Comparison of ENCODE assay signal across 13 mouse cellular contexts in the genomic region with DNA sequence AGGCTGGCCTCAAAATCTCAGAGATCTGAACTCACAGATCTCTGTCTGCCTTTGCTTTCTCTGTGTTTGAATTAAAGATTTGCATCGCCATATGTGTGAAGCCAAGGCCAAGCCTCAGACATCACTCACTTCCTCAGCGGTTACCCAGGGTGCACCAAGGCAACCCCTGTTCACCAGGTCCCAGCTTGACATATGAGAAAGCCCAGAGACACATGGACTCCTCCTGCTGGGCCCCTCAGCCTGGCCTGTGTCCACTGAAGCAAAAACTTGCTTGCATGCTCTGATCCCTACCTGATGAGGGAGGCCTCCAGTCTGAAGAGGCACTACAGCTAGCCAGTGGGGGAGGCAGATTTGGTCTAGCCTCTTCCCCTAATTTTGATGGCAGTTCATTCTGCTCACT.
DNase-seq lines count a peak whose midpoint lies in the region; ATAC-seq and TF ChIP-seq lines count a peak whose summit lies in the region.
"Had no signal": no experiment of that assay in that cellular context is flagged by ENCODE, and none has a peak within 500 bp of the region (broad histone marks: within the 10 kb centered on the region; RNA-seq: fewer than 3 reads in every experiment).

No protein-coding gene starts in this region.

- in situ Hi-C loops in CH12.LX (cut with MboI; ENCODE audit: low pct_ligation_motif_present, low pct_unique_long_range_greater_than_20kb, low sequenced_read_pairs) = no loop called here

- H3K9ac ChIP-seq in CH12.LX (ENCODE audit: insufficient read depth, low read depth) = no peak overlapping the region
- no peak overlapping the region for H3K9ac ChIP-seq in embryonic facial prominence, embryonic 14.5 days (ENCODE audit: low read depth, low read length)
- no peak overlapping the region; the same call in 1 of the 2 replicates for H3K9ac ChIP-seq in hindbrain, embryonic 13.5 days
- H3K9ac ChIP-seq in midbrain, embryonic 13.5 days (replicated peaks) = peak overlapping the region; percentile 57

- dilution Hi-C loops in CH12.LX (cut with MboI; ENCODE audit: extremely low pct_ligation_motif_present, extremely low pct_unique_long_range_greater_than_20kb, low sequenced_read_pairs) = no loop called here

- no peaks in the 10 kb centered on the region for H3K27me3 ChIP-seq in CH12.LX (replicated peaks)
- no peaks in the 10 kb centered on the region for H3K27me3 ChIP-seq in embryonic facial prominence, embryonic 14.5 days (replicated peaks; ENCODE audit: control insufficient read depth, insufficient read depth, low read length)
- H3K27me3 ChIP-seq in hindbrain, embryonic 13.5 days = peaks cover 37% of the 10 kb centered on the region
- peaks cover 11% of the 10 kb centered on the region for H3K27me3 ChIP-seq in midbrain, embryonic 13.5 days

- DNase-seq in CH12.LX (ENCODE audit: extremely low read depth) = peak; percentile 25
- DNase-seq in embryonic facial prominence, embryonic 14.5 days (ENCODE audit: low spot score) = no peak
- DNase-seq in urinary bladder, postnatal 36 days (ENCODE audit: low spot score in 2 of 2) = no peak
- DNase-seq in cerebellum, adult 18-20 months = no peak
- DNase-seq in cerebellum, postnatal 25 days = no peak
- DNase-seq: adrenal gland, postnatal 10 days; heart, adult 2 months; kidney, postnatal 4 days; right cerebral cortex, postnatal 14 days; thymus, postnatal 25 days had no signal

- TF ChIP-seq EP300 in CH12.LX (IDR thresholded peaks at IDR 0.05; ENCODE audit: low read length) = no peak

- no peak overlapping the region for H3K4me2 ChIP-seq in CH12.LX (ENCODE audit: insufficient read depth, low read depth, poor library complexity, severe bottlenecking)
- no peak overlapping the region for H3K4me2 ChIP-seq in embryonic facial prominence, embryonic 14.5 days (ENCODE audit: low read depth, low read length)
- no peak overlapping the region for H3K4me2 ChIP-seq in hindbrain, embryonic 13.5 days
- no peak overlapping the region for H3K4me2 ChIP-seq in midbrain, embryonic 13.5 days (replicated peaks)

- H3K36me3 ChIP-seq in CH12.LX (replicated peaks in 1 of 2; ENCODE audit: control insufficient read depth in 1 of 2, insufficient read depth in 1 of 2, low read length in 1 of 2) = peaks cover 8 to 49% of the 10 kb centered on the region in 2 experiments
- no peaks in the 10 kb centered on the region for H3K36me3 ChIP-seq in embryonic facial prominence, embryonic 14.5 days (ENCODE audit: control insufficient read depth, insufficient read depth, low read length)
- no peaks in the 10 kb centered on the region for H3K36me3 ChIP-seq in hindbrain, embryonic 13.5 days
- 0 out of 2 replicates have a peak, but pooled peaks cover 4% of the 10 kb centered on the region for H3K36me3 ChIP-seq in midbrain, embryonic 13.5 days

- TF ChIP-seq POLR2A in CH12.LX (IDR thresholded peaks at IDR 0.05; ENCODE audit: low read depth, low read length) = no peak

- H3K79me2 ChIP-seq in CH12.LX (replicated peaks; ENCODE audit: control insufficient read depth, extremely low read depth, insufficient read depth, poor library complexity, severe bottlenecking) = no peaks in the 10 kb centered on the region

- H3K27ac ChIP-seq in CH12.LX (ENCODE audit: insufficient read depth, low read depth) = no peak overlapping the region
- H3K27ac ChIP-seq in embryonic facial prominence, embryonic 14.5 days (replicated peaks; ENCODE audit: low read depth, low read length) = peak overlapping the region; percentile 71; the same call in 1 of the 2 replicates
- peak overlapping the region; percentile 95 for H3K27ac ChIP-seq in hindbrain, embryonic 13.5 days
- peak overlapping the region; percentile 96 for H3K27ac ChIP-seq in midbrain, embryonic 13.5 days
- H3K27ac ChIP-seq: heart, adult 2 months; macrophage had no signal

- H3K4me3 ChIP-seq in CH12.LX (replicated peaks in 1 of 3; ENCODE audit: low read depth in 2 of 3, low read length in 2 of 3, poor library complexity in 1 of 3) = no peak overlapping the region
- H3K4me3 ChIP-seq in embryonic facial prominence, embryonic 14.5 days (ENCODE audit: low read depth, low read length) = no peak overlapping the region
- H3K4me3 ChIP-seq in hindbrain, embryonic 13.5 days = no peak overlapping the region
- no peak overlapping the region for H3K4me3 ChIP-seq in midbrain, embryonic 13.5 days (replicated peaks)
- H3K4me3 ChIP-seq: heart, adult 2 months had no signal

- H3K9me3 ChIP-seq in CH12.LX (replicated peaks; ENCODE audit: low read length) = no peaks in the 10 kb centered on the region
- H3K9me3 ChIP-seq in embryonic facial prominence, embryonic 14.5 days (ENCODE audit: control insufficient read depth, low read length) = no peaks in the 10 kb centered on the region
- no peaks in the 10 kb centered on the region for H3K9me3 ChIP-seq in hindbrain, embryonic 13.5 days
- no peaks in the 10 kb centered on the region for H3K9me3 ChIP-seq in midbrain, embryonic 13.5 days

- ATAC-seq in embryonic facial prominence, embryonic 14.5 days (ENCODE audit: low read depth) = no peak
- no peak; the same call in 1 of the 2 replicates for ATAC-seq in hindbrain, embryonic 13.5 days (ENCODE audit: low FRiP score)
- peak; percentile 22 for ATAC-seq in midbrain, embryonic 13.5 days

- TF ChIP-seq RAD21 in CH12.LX (IDR thresholded peaks at IDR 0.05; ENCODE audit: low read depth, low read length) = no peak

- WGBS in embryonic facial prominence, embryonic 14.5 days = 83% methylated on average over 2 of the region's 2 CpGs
- 83% methylated on average over 2 of the region's 2 CpGs for WGBS in hindbrain, embryonic 13.5 days
- WGBS in midbrain, embryonic 13.5 days = 79% methylated on average over 2 of the region's 2 CpGs

- peaks cover 0 to 61% of the 10 kb centered on the region in 2 experiments; a peak in 2 of 4 replicates for H3K4me1 ChIP-seq in CH12.LX (ENCODE audit: control insufficient read depth in 1 of 2, insufficient read depth in 2 of 2)
- peaks cover 15% of the 10 kb centered on the region; the same call in 1 of the 2 replicates for H3K4me1 ChIP-seq in embryonic facial prominence, embryonic 14.5 days (ENCODE audit: control insufficient read depth, insufficient read depth, low read length)
- peaks cover 51% of the 10 kb centered on the region for H3K4me1 ChIP-seq in hindbrain, embryonic 13.5 days (replicated peaks)
- H3K4me1 ChIP-seq in midbrain, embryonic 13.5 days (replicated peaks) = peaks cover 50% of the 10 kb centered on the region

- no peak for TF ChIP-seq CTCF in CH12.LX (conservative IDR thresholded peaks at IDR 0.05 in 1 of 2, IDR thresholded peaks at IDR 0.05 in 1 of 2; ENCODE audit: low read depth in 2 of 2, low read length in 2 of 2)

TF ChIP-seq in CH12.LX, 34 proteins besides CTCF, POLR2A, EP300 and RAD21:
- TF ChIP-seq ZNF384 (IDR thresholded peaks at IDR 0.05; ENCODE audit: low read depth, low read length) (no peak), E2F4 (IDR thresholded peaks at IDR 0.05; ENCODE audit: insufficient replicate concordance, low read depth, low read length) (no peak), USF1 (IDR thresholded peaks at IDR 0.05; ENCODE audit: low read depth, low read length) (no peak)
